Mouse (Mus musculus) hindbrain, embryonic 10.5 days (tissue): Measurements from ENCODE around the gene Tbc1d22a. TPM values are rescaled to one million over a fixed set of nuclear protein-coding genes. Genes with fewer than 3 reads are reported as not detected.
A peak's percentile ranks its signal among the peaks of the same experiment; 100 is the strongest.

ENCODE experiments used
- DNase-seq: peaks from one replicate; pipeline ENCODE4 v3.0.0-alpha.2; 2017; ENCODE audit warnings: low spot score
- H3K27ac ChIP-seq: fragments of 300-500 bp; sonication (generic); 2 replicates; pipeline ENCODE4 v1.5.1; 2016; ENCODE audit warnings: mild to moderate bottlenecking, moderate library complexity
- H3K27me3 ChIP-seq: fragments of 300-500 bp; sonication (generic); 2 replicates; pipeline ENCODE4 v1.6.1; 2016; ENCODE audit warnings: mild to moderate bottlenecking; ENCODE audit not compliant: poor library complexity, insufficient read depth, severe bottlenecking
- H3K36me3 ChIP-seq: fragments of 300-500 bp; sonication (generic); 2 replicates; pipeline ENCODE4 v1.6.1; 2016; ENCODE audit warnings: mild to moderate bottlenecking, moderate library complexity
- H3K4me1 ChIP-seq: fragments of 300-500 bp; sonication (generic); replicated peaks from 2 replicates; pipeline ENCODE4 v1.6.1; 2016; ENCODE audit warnings: mild to moderate bottlenecking
- H3K4me3 ChIP-seq: fragments of 300-500 bp; sonication (generic); 2 replicates; pipeline ENCODE4 v1.5.1; 2016; ENCODE audit warnings: mild to moderate bottlenecking, moderate library complexity
- H3K9me3 ChIP-seq: fragments of 300-500 bp; sonication (generic); 2 replicates; pipeline ENCODE4 v1.6.1; 2016; ENCODE audit warnings: mild to moderate bottlenecking, moderate library complexity
- WGBS: fragments of 180-500 bp; shearing (Covaris S2); methylation state at CpG from one replicate; pipeline ENCODE4 v1.1.7; 2016; 5-methylcytosine and 5-hydroxymethylcytosine counted together
- polyA plus RNA-seq: library from polyadenylated mRNA; unstranded; fragments of >200 nt; fragmentation: Nextera tagmentation; extraction: Ambion mirVana; gene quantifications from 2 replicates; pipeline ENCODE4 v1.2.1, GENCODE M21; 2016

Tbc1d22a gene
- polyA plus RNA-seq, 1 experiment from 2014 or later, result 13.4 TPM

GRCm38 (mm10) chr15:86375860-86376394, 161.7 kb downstream of the Tbc1d22a start:
- 88% methylated on average over 6 of the region's 6 CpGs for WGBS
- H3K27me3 ChIP-seq, result no peaks in the 10 kb centered on the region
- no peaks in the 10 kb centered on the region for H3K36me3 ChIP-seq
- no peak overlapping the region for H3K27ac ChIP-seq
- DNase-seq, result no peak
- H3K4me3 ChIP-seq, result no peak overlapping the region
- H3K4me1 ChIP-seq, result peaks cover 6% of the 10 kb centered on the region; the same call in 1 of the 2 replicates
- no peaks in the 10 kb centered on the region for H3K9me3 ChIP-seq

- DNase-seq, result no peak
- Histone ChIP-seq H3K27ac (no peak overlapping the region), H3K36me3 (no peaks in the 10 kb centered on the region), H3K4me3 (no peak overlapping the region), H3K27me3 (no peaks in the 10 kb centered on the region), H3K4me1 (peaks cover 21% of the 10 kb centered on the region), H3K9me3 (no peaks in the 10 kb centered on the region)
- WGBS, result 67% methylated on average over 5 of the region's 5 CpGs
Observed at GRCm38 (mm10) chr15:86383278-86383677, 169.0 kb downstream of the Tbc1d22a start.

GRCm38 (mm10) chr15:86385436-86385835, 171.2 kb downstream of the Tbc1d22a start:
- H3K4me1 ChIP-seq, result peaks cover 27% of the 10 kb centered on the region
- no peak overlapping the region for H3K27ac ChIP-seq
- H3K9me3 ChIP-seq, result no peaks in the 10 kb centered on the region
- WGBS, result 61% methylated on average over 2 of the region's 2 CpGs
- H3K4me3 ChIP-seq, result no peak overlapping the region
- H3K36me3 ChIP-seq, result no peaks in the 10 kb centered on the region
- H3K27me3 ChIP-seq, result no peaks in the 10 kb centered on the region
- no peak for DNase-seq

DNA sequence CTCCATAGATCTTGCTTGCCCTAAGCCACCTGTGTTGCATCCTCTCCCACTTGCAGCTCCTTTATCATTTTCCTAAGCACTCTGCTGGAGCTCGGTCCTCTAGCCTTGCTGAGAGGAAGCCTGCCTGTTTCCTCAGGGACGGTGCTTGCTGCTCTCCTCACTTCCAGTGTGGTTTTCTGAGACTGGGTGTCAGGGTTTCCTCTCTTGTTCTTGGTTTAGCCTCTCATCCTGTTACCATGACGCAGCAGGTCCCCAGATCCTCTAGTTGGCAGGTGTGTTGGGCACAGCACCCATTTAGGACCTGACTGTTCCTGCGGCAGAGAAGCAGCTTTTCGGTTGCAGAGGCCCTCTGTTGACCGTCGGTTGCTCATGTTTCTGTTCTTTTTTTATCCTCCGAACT, 172.1 kb downstream of the Tbc1d22a start:
- peak overlapping the region; percentile 45; the same call in 1 of the 2 replicates for H3K27ac ChIP-seq
- no peaks in the 10 kb centered on the region for H3K27me3 ChIP-seq
- DNase-seq, result no peak
- peaks cover 27% of the 10 kb centered on the region for H3K4me1 ChIP-seq
- no peaks in the 10 kb centered on the region for H3K36me3 ChIP-seq
- H3K9me3 ChIP-seq, result no peaks in the 10 kb centered on the region
- 92% methylated on average over 8 of the region's 8 CpGs for WGBS
- no peak overlapping the region for H3K4me3 ChIP-seq

DNA sequence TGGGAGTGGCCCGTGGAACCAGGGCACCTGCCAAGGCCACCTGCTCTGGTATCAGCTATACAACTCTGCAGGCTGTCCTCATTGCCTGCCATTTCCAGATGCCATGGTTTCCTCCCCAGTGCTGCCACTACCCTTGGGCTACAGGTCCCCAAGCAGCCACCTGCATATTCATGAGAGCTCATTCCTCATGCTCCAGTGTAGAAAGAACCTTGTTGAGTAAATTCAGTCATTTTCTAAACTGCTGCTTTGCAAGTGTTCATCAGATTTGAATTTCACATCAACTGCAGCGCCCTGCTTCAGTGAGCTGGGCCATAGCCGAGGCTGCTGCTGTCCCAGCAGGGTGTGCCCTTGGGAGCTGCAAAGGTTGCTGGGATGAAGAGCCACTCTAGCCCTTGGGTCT, 174.3 kb downstream of the Tbc1d22a start:
- H3K9me3 ChIP-seq, result no peaks in the 10 kb centered on the region
- no peak for DNase-seq
- 0 out of 2 replicates have a peak, but pooled peaks cover 6% of the 10 kb centered on the region for H3K36me3 ChIP-seq
- H3K4me1 ChIP-seq, result peaks cover 22% of the 10 kb centered on the region
- WGBS, result 68% methylated on average over 3 of the region's 3 CpGs
- H3K27ac ChIP-seq, result 0 out of 2 replicates have a peak overlapping the region, but pooled peaks have one; percentile 8
- no peaks in the 10 kb centered on the region for H3K27me3 ChIP-seq
- H3K4me3 ChIP-seq, result no peak overlapping the region

DNA sequence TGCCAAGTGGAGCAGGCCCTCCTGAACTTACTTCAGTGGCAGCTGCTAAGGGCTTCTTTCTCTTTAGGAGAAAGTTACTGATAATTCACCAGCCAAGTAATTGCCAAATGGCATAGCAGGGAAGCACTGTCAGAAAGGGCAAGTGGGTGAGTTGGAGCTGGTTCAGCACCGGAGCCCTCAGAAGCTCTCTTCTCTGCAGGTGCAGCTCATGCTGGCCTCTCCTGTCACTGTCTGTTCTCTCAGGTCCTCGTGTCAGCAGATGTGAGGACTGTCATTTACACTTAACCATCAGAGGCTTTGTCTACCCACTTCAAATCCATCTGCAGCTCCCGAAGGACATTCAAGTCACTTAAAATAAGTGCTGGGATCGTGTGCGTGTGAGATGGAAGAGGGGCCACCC, 190.6 kb downstream of the Tbc1d22a start:
- Histone ChIP-seq H3K4me3 (no peak overlapping the region), H3K27ac (no peak overlapping the region), H3K36me3 (no peaks in the 10 kb centered on the region), H3K9me3 (no peaks in the 10 kb centered on the region), H3K4me1 (peaks cover 9% of the 10 kb centered on the region), H3K27me3 (no peaks in the 10 kb centered on the region)
- 85% methylated on average over 5 of the region's 5 CpGs for WGBS
- DNase-seq, result no peak

- 25% methylated on average over 4 of the region's 4 CpGs for WGBS
- Histone ChIP-seq H3K9me3 (no peaks in the 10 kb centered on the region), H3K27ac (no peak overlapping the region), H3K4me1 (peaks cover 15% of the 10 kb centered on the region), H3K27me3 (no peaks in the 10 kb centered on the region), H3K4me3 (no peak overlapping the region), H3K36me3 (no peaks in the 10 kb centered on the region)
- peak; percentile 51 for DNase-seq
Observed at GRCm38 (mm10) chr15:86405527-86405926, 191.3 kb downstream of the Tbc1d22a start.

DNA sequence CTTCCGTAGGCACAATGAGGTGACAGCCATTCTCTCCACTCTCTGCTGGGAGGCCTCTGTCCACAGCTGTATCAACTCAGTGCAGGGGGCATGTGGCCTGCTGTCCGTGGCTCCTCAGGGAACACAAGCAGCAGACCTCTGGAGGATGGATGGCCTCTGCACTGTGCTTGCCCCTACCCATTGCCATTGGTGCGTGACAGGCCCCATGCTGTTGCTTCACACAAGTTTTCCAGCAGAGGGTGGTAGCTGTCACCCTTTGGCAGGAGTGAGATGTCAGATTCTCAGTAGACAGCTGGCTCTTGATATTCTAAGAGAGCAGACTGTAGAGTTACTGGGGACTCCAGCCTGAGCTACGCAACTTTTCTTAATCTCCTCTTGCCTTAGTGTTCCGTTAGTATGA, 195.1 kb downstream of the Tbc1d22a start:
- peak overlapping the region; percentile 64; the same call in 1 of the 2 replicates for H3K27ac ChIP-seq
- DNase-seq, result peak; percentile 34
- WGBS, result 62% methylated on average over 5 of the region's 5 CpGs
- no peaks in the 10 kb centered on the region for H3K36me3 ChIP-seq
- no peak overlapping the region for H3K4me3 ChIP-seq
- no peaks in the 10 kb centered on the region for H3K9me3 ChIP-seq
- peaks cover 27% of the 10 kb centered on the region for H3K4me1 ChIP-seq
- no peaks in the 10 kb centered on the region for H3K27me3 ChIP-seq

DNA sequence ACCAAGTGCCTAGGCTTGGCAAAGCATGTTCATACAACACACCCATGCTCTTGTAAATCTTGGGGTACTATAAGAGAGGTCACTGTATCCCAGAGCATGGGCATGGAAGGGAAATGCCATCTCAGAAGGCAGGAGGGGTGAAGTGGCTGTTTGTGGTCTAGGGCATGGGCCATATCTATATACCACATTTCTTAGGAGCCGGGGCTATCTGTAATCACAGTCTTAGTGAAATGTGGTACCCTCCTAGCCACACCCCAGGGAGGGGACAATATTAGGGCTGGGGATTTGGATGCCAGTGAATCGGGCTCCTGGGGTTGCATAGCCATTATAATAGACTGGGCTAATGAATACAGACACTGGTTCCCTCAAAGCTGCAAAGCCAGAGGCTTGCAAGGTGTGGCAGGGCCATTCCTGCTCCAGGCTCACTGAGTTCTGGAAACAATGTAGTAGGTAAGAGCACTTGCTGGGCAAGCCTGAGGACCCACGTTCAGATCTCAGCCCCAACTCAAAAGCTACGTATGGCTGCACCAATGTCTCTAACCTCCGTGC, 197.3 kb downstream of the Tbc1d22a start:
- Histone ChIP-seq H3K4me3 (no peak overlapping the region), H3K27ac (no peak overlapping the region), H3K36me3 (no peaks in the 10 kb centered on the region), H3K9me3 (no peaks in the 10 kb centered on the region), H3K27me3 (no peaks in the 10 kb centered on the region), H3K4me1 (peaks cover 39% of the 10 kb centered on the region)
- DNase-seq, result no peak
- 78% methylated on average over 5 of the region's 5 CpGs for WGBS

GRCm38 (mm10) chr15:86415951-86416350, 201.7 kb downstream of the Tbc1d22a start:
- 50% methylated on average over 6 of the region's 6 CpGs for WGBS
- no peaks in the 10 kb centered on the region for H3K9me3 ChIP-seq
- peak overlapping the region; percentile 71; the same call in 1 of the 2 replicates for H3K27ac ChIP-seq
- H3K27me3 ChIP-seq, result no peaks in the 10 kb centered on the region
- H3K36me3 ChIP-seq, result no peaks in the 10 kb centered on the region
- peaks cover 53% of the 10 kb centered on the region for H3K4me1 ChIP-seq
- no peak overlapping the region for H3K4me3 ChIP-seq
- no peak for DNase-seq

DNA sequence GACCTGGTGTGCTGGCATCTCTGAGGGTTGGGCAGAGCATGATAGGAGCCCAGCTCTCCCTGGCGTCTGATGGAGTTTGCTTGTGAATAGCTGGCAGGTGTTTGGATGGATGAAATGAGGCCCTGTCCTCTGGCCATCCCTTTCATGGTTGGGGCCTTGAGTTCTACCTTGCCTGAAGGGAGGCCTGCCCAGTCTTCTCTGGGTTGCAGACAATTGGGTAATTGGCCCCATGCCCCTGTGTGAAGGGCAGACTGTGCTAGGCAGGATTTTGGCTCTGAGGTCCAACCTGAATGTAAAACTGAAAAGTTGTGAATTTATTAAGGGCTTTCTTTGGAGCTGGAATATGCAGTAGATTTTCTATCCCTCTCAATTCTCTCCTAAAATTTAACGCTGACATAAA, 204.2 kb downstream of the Tbc1d22a start:
- Histone ChIP-seq H3K4me3 (no peak overlapping the region), H3K27me3 (no peaks in the 10 kb centered on the region), H3K27ac (peak overlapping the region; percentile 57), H3K4me1 (peaks cover 49% of the 10 kb centered on the region), H3K36me3 (no peaks in the 10 kb centered on the region), H3K9me3 (no peaks in the 10 kb centered on the region)
- 74% methylated on average over 2 of the region's 2 CpGs for WGBS
- no peak for DNase-seq

- WGBS, result 55% methylated on average over 6 of the region's 6 CpGs
- peaks cover 49% of the 10 kb centered on the region for H3K4me1 ChIP-seq
- H3K27ac ChIP-seq, result peak overlapping the region; percentile 75; the same call in 1 of the 2 replicates
- DNase-seq, result peak; percentile 43
- H3K36me3 ChIP-seq, result no peaks in the 10 kb centered on the region
- no peaks in the 10 kb centered on the region for H3K27me3 ChIP-seq
- H3K9me3 ChIP-seq, result no peaks in the 10 kb centered on the region
- no peak overlapping the region for H3K4me3 ChIP-seq
Observed at GRCm38 (mm10) chr15:86419620-86420019, 205.4 kb downstream of the Tbc1d22a start.

- Histone ChIP-seq H3K4me3 (no peak overlapping the region), H3K27ac (peak overlapping the region; percentile 72), H3K27me3 (no peaks in the 10 kb centered on the region), H3K4me1 (peaks cover 29% of the 10 kb centered on the region), H3K36me3 (no peaks in the 10 kb centered on the region), H3K9me3 (no peaks in the 10 kb centered on the region)
- 71% methylated on average over 1 of the region's 1 CpGs for WGBS
- DNase-seq, result no peak
Observed at GRCm38 (mm10) chr15:86422858-86423257, 208.6 kb downstream of the Tbc1d22a start.
